Mouse (Mus musculus) forebrain, embryonic 10.5 days (tissue): ENCODE measurements around the gene Ifna9. TPM values are rescaled to one million over a fixed set of nuclear protein-coding genes. Genes with fewer than 3 reads are reported as not detected.
"Not testable (repeated sequence)": the region's sequence is repeated elsewhere in the genome, so short reads cannot be mapped to it uniquely, and the experiment has no call there.

Experiments used
- DNase-seq: peaks from one replicate; pipeline ENCODE4 v3.0.0-alpha.2; 2017; ENCODE audit warnings: low spot score; ENCODE audit errors: extremely low spot score
- H3K27ac ChIP-seq: fragments of 300-500 bp; sonication (generic); 2 replicates; pipeline ENCODE4 v1.5.1; 2016; ENCODE audit warnings: mild to moderate bottlenecking
- H3K27me3 ChIP-seq: fragments of 300-500 bp; sonication (generic); 2 replicates; pipeline ENCODE4 v1.6.1; 2016; ENCODE audit warnings: mild to moderate bottlenecking; ENCODE audit not compliant: poor library complexity, severe bottlenecking
- H3K36me3 ChIP-seq: fragments of 300-500 bp; sonication (generic); replicated peaks from 2 replicates; pipeline ENCODE4 v1.6.1; 2016; ENCODE audit warnings: mild to moderate bottlenecking, moderate library complexity
- H3K4me1 ChIP-seq: fragments of 300-500 bp; sonication (generic); 2 replicates; pipeline ENCODE4 v1.6.1; 2016
- H3K4me3 ChIP-seq: fragments of 300-500 bp; sonication (generic); 2 replicates; pipeline ENCODE4 v1.5.1; 2016; ENCODE audit warnings: mild to moderate bottlenecking, moderate library complexity
- H3K9me3 ChIP-seq: fragments of 300-500 bp; sonication (generic); 2 replicates; pipeline ENCODE4 v1.6.1; 2016; ENCODE audit warnings: mild to moderate bottlenecking, moderate library complexity
- WGBS: fragments of 180-500 bp; shearing (Covaris S2); methylation state at CpG from one replicate; pipeline ENCODE4 v1.1.7; 2016; 5-methylcytosine and 5-hydroxymethylcytosine counted together
- polyA plus RNA-seq: library from polyadenylated mRNA; unstranded; fragments of >200 nt; fragmentation: Nextera tagmentation; extraction: Ambion mirVana; gene quantifications from 2 replicates; pipeline ENCODE4 v1.2.1, GENCODE M21; 2016

Ifna9 gene
- not detected in 2 replicates for polyA plus RNA-seq

DNA sequence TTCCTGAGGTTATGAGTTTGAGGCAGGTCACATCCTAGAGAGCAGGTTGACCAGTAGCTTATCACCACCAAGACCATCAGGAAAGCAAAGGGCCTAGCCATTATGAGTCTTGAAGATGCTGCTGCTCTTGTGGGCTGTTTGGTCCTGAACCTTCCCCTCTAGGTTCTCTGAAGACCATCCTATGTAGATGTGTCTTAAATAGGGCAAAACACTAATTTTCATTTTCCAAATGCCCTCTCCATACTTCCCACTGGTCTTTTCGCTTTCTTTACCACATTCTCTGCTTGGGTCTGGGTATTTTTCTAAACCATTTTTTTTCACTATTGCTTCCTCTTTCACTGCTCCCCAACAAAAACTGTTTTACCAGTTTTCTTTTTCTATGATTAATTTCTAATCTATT, at the start of gene Ifna9:
TSS of gene Ifna9 (minus strand) at position 101 of the 400 bp plus-strand sequence.
- WGBS: 88% methylated on average over 1 of the region's 1 CpGs
- no peak for DNase-seq
- H3K4me3 ChIP-seq: no peak within 1 kb of the TSS
- no peaks in the 10 kb centered on the region for H3K36me3 ChIP-seq
- H3K9me3 ChIP-seq: no peaks in the 10 kb centered on the region
- no peaks in the 10 kb centered on the region for H3K27me3 ChIP-seq
- no peak within 1 kb of the TSS for H3K27ac ChIP-seq
- H3K4me1 ChIP-seq: no peaks in the 10 kb centered on the region

DNA sequence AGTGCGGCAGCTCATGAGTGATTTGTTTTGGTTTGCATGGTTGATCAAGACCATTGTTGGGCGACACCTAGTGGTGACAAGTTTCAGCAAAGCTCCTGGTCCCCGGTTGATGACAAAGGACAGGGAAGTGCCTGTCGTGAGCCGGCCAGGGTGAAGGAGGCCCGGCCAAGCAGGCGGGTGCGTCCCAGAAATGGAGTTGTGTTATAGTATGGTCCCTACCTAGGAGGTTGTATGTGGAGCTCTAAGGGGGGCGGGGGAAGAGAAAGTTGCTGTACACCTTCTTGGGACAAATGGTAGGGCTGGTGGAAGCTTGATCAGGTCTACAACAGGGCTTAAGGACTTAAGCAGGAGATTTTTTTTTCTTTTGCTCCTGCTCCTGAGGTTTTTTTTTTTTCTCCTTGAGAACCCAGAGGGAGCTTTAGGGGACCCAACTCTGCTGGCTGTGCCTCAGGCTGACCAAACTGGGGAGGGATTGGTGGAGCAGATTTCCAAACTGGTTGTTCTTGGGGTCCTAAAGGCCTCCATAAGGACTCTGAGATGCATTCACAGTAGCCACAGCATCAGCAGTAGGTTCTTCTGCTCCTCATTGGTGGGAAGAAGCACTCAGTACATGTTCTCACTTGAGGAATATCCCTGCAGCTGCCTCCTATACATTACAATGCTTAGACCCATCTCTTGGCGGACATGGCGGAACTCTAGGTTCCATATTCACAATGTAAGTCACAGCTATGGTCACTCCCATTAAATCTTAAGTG, 49.1 kb upstream of the Ifna9 start:
- 29% methylated on average over 11 of the region's 11 CpGs for WGBS
- Histone ChIP-seq H3K4me1 (no peaks in the 10 kb centered on the region), H3K9me3 (no peaks in the 10 kb centered on the region), H3K4me3 (peak overlapping the region; percentile 37), H3K27me3 (no peaks in the 10 kb centered on the region), H3K27ac (no peak overlapping the region), H3K36me3 (no peaks in the 10 kb centered on the region)
- DNase-seq: peak; percentile 89

DNA sequence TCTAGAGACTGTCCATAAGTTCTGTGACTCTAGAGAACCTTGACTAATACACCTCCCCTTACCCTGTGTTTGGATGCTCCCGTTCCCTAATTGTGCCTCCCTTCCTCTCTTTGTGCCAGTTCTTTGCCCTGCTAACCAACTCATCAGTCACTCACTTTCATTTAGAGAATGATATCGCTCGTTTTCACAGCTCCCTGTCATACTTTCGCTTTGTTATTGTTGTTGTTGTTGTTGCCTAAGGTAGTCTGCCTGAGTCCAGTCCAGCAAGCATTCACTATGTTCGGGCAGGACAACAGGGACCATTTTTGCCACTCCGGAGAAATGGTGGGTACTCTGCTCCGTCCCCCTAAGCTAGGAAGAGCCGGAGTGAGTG, 48.5 kb upstream of the Ifna9 start:
- Histone ChIP-seq H3K27ac (no peak overlapping the region), H3K4me1 (no peaks in the 10 kb centered on the region), H3K36me3 (no peaks in the 10 kb centered on the region), H3K9me3 (no peaks in the 10 kb centered on the region), H3K27me3 (no peaks in the 10 kb centered on the region), H3K4me3 (peak overlapping the region; percentile 37)
- WGBS: 74% methylated on average over 8 of the region's 8 CpGs
- no peak for DNase-seq

DNA sequence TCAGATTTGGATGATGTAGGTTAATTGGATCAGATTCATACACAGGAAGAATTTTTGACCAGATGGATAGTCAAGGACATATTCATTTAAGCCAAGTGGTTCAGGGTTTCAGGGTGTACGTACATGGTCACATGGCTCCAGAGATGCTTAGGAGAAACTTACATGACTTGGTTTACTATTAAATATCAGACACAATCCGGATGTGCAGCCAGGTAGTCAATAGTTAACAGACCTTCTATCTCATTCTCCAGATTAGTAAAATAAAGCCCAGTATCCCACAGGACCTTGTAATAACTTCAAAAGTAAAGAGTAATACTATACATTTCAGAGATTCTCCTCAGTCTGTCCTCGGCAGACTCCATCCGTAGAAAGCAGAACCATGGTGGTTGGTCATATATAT, 42.1 kb upstream of the Ifna9 start, which contains the start of gene C87499:
TSS of gene C87499 (minus strand) at position 101 of the 400 bp plus-strand sequence.
- Histone ChIP-seq H3K36me3 (no peaks in the 10 kb centered on the region), H3K27me3 (no peaks in the 10 kb centered on the region), H3K27ac (no peak within 1 kb of the TSS), H3K9me3 (no peaks in the 10 kb centered on the region), H3K4me3 (no peak within 1 kb of the TSS), H3K4me1 (no peaks in the 10 kb centered on the region)
- WGBS: 89% methylated on average over 4 of the region's 4 CpGs
- no peak for DNase-seq

DNA sequence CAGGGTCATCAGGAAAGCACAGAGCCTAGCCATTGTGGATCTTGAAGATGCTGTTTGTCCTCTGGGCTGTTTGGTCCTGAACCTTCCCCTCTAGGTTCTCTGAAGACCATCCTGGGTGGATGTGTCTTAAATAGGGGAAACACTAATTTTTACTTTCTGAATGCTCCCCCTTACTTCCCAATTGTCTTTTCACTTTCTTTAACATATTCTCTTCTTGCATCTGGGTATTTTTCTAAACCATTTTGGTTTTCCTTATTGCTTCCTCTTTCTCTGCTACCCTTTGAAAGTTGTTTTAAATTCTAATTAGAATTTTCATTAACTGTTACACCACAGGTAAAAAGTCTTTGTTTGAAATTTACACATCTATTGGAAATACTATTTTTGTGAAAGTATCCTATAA, 11.1 kb upstream of the Ifna9 start, which contains the start of gene Ifna12:
TSS of gene Ifna12 (minus strand) at position 101 of the 400 bp plus-strand sequence.
- H3K4me3 ChIP-seq: no peak within 1 kb of the TSS
- no peak within 1 kb of the TSS for H3K27ac ChIP-seq
- H3K9me3 ChIP-seq: no peaks in the 10 kb centered on the region
- no peaks in the 10 kb centered on the region for H3K4me1 ChIP-seq
- no peaks in the 10 kb centered on the region for H3K36me3 ChIP-seq
- DNase-seq: no peak
- no peaks in the 10 kb centered on the region for H3K27me3 ChIP-seq

DNA sequence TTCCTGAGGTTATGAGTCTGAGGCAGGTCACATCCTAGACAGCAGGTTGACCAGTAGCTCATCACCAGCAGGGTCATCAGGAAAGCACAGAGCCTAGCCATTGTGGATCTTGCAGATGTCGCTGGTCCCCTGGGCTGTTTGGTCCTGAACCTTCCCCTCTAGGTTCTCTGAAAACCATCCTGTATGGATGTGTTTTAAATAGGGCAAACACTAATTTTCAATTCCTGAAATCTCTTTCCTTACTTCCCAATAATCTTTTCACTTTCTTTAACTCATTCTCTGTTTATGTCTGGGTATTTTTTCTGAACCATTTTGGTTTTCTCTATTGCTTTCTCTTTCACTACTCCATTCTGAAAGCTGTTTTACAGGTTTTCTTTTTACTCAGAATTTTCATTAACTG, 20.5 kb downstream of the Ifna9 start, which contains the start of gene Ifna14:
TSS of gene Ifna14 (minus strand) at position 101 of the 400 bp plus-strand sequence.
- H3K4me1 ChIP-seq: no peaks in the 10 kb centered on the region
- 84% methylated on average over 1 of the region's 1 CpGs for WGBS

DNA sequence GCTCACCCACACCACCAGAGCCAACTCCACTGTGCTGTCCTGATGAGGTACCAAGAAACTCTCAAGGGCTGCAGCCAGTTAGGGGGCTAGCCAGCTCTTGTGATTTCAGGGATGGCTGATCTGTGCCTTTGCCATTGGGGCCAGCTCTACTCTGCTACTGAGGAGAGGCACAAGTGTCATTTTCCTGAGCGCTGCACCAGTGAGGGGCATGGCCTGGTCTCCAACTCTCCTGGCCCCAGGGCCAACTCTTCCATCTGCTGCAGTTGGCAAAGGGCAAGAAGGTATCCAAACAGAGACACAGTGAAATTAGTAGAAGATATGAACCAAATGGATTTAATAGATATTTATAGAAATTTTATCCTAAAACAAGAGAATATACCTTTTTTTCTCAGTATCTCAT, 30.4 kb downstream of the Ifna9 start:
- no peak overlapping the region for H3K27ac ChIP-seq
- no peaks in the 10 kb centered on the region for H3K4me1 ChIP-seq
- H3K27me3 ChIP-seq: no peaks in the 10 kb centered on the region
- DNase-seq: no peak
- H3K9me3 ChIP-seq: no peaks in the 10 kb centered on the region
- 97% methylated on average over 1 of the region's 1 CpGs for WGBS
- no peak overlapping the region for H3K4me3 ChIP-seq
- no peaks in the 10 kb centered on the region for H3K36me3 ChIP-seq

More for the DNA sequence above, 20.5 kb downstream of the Ifna9 start, which contains the start of gene Ifna14:
- no peaks in the 10 kb centered on the region for H3K27me3 ChIP-seq
- no peak within 1 kb of the TSS for H3K27ac ChIP-seq
- DNase-seq: no peak
- H3K4me3 ChIP-seq: no peak within 1 kb of the TSS
- H3K9me3 ChIP-seq: no peaks in the 10 kb centered on the region
- H3K36me3 ChIP-seq: no peaks in the 10 kb centered on the region

DNA sequence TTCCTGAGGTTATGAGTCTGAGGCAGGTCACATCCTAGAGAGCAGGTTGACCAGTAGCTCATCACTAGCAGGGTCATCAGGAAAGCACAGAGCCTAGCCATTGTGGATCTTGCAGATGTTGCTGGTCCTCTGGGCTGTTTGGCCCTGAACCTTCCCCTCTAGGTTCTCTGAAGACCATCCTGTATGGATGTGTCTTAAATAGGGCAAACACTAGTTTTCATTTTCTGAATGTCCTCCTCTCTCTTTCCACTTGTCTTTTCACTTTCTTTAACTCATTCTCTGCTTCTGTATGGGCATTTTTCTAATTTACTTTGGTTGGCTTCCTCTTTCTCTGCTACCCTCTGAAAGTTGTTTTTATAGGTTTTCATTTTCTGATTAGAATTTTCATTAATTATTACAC, 34.0 kb downstream of the Ifna9 start, which contains the start of gene Ifna15:
TSS of gene Ifna15 (minus strand) at position 101 of the 400 bp plus-strand sequence.
- not testable (repeated sequence) for H3K27ac ChIP-seq, DNase-seq, H3K9me3 ChIP-seq, H3K4me1 ChIP-seq, H3K27me3 ChIP-seq, H3K4me3 ChIP-seq, H3K36me3 ChIP-seq

DNA sequence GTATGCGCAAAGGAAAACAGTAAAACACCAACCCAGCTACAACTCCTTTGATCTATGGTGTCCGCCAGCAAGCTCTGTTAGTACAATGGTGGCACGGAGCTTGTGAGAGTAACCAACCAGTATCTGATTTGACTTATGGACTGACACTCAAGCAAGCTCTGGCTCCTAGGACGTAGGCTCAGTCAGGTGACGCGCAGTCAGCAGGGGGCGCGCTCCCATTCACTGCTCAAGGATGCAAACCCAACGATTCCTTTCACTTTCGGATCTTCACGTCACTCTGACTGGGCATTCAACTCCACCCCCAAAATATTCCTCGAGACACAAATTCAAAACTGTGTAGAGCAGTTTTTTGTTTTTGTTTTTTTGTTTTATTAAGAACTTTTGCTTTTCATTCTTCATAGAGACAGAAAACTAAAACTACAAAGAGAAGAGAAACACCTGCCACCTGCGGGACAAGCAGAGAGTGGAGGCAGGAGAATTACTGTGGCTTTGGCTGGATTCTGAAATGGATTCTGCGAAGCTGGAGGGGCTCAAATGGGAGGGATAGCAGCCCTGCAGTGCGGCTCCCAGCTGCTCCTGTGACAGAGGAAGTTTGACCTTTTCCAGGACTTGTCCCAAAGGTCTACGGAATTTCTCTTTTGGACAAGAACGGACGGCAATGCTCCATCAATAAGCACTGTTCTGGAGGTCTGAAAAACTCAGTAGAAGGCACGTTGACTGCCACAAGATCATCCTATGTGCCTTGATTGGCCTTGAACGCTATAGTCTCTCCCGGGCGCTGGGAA, 41.8 kb downstream of the Ifna9 start:
- Histone ChIP-seq H3K9me3 (no peaks in the 10 kb centered on the region), H3K27ac (no peak overlapping the region), H3K4me3 (peak overlapping the region; percentile 32), H3K4me1 (peaks cover 9% of the 10 kb centered on the region; the same call in 1 of the 2 replicates), H3K36me3 (no peaks in the 10 kb centered on the region), H3K27me3 (no peaks in the 10 kb centered on the region)
- 37% methylated on average over 22 of the region's 22 CpGs for WGBS
- peak; percentile 64 for DNase-seq

DNA sequence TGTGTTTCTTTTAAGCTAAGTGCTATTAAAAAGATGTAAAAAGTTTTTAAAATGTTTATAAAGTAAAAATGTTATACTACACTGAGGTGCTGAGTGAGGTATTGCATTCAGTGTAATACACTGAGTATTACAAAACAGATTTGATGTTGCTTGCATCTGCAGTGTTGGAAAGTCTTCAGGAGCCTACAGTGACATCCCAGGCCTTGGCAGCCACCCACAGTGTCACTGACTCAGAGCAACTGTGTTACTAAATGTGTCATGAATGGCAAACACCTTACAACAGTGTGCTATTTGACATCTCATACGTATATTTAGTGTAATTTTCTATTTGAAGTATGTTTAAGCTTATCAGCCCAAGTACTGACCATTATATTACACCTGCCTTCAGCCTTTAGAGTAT, 44.2 kb downstream of the Ifna9 start:
- H3K4me3 ChIP-seq: no peak overlapping the region
- no peak overlapping the region for H3K27ac ChIP-seq
- H3K36me3 ChIP-seq: no peaks in the 10 kb centered on the region
- DNase-seq: no peak
- H3K4me1 ChIP-seq: peaks cover 9% of the 10 kb centered on the region; the same call in 1 of the 2 replicates
- WGBS: 90% methylated on average over 1 of the region's 1 CpGs
- H3K9me3 ChIP-seq: no peaks in the 10 kb centered on the region
- no peaks in the 10 kb centered on the region for H3K27me3 ChIP-seq

DNA sequence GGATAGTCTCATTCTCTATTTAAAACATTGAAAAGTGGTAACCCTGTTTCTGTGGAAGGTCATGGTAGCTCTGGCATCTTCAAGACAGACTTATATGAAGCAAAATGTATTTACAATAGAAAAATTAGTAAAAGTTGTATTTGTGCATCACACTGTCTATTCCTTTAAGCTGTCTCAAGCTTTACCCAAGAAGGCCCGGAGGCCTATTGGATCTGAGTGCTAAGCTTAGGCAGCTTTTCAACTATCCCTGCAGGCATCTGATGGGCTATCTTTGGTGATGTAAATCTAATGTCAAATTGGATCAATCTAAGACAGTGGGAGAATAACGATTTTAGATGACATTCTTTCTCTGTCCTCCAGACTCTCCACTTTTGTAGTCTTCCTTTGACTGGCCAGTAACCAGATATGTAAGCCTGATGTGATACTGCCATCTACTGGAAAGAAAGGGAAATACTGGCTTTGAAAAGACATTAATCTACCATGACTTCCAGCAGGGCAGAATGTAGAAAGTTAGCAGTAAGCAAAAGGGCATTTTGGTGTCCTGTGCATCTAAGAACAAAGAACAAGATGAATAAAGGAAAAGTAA, 48.4 kb downstream of the Ifna9 start:
- Histone ChIP-seq H3K27ac (no peak overlapping the region), H3K27me3 (no peaks in the 10 kb centered on the region), H3K4me1 (no peaks in the 10 kb centered on the region), H3K4me3 (no peak overlapping the region), H3K9me3 (no peaks in the 10 kb centered on the region), H3K36me3 (no peaks in the 10 kb centered on the region)
- 53% methylated on average over 2 of the region's 2 CpGs for WGBS
- no peak for DNase-seq
